Mouse (Mus musculus) MEL (cell line): ENCODE measurements at regions not wholly inside any gene's neighbourhood (a gene's known extent, or its start where the extent isn't known, plus 50 kb on each side); places are given as distances from the start of the nearest gene placed in this dataset.

ENCODE experiments used
- CTCF ChIP-seq, 3 experiments: IDR thresholded peaks in 2 of 3; conservative IDR thresholded peaks in 1 of 3; 2 replicates each; pipeline ENCODE4 v1.5.1; 2011 to 2012; ENCODE audit warnings: low read length in 3 of 3, low read depth in 2 of 3, mild to moderate bottlenecking in 2 of 3, improper control_type of control experiment in 1 of 3, inconsistent platforms in 1 of 3, mixed read lengths in 1 of 3, moderate library complexity in 1 of 3; ENCODE audit not compliant: control insufficient read depth in 1 of 3, insufficient read depth in 1 of 3, poor library complexity in 1 of 3, severe bottlenecking in 1 of 3
- GATA1 ChIP-seq: IDR thresholded peaks from 2 replicates; pipeline ENCODE4 v1.6.1; 2011; ENCODE audit warnings: low read depth, low read length, improper control_type of control experiment
- HCFC1 ChIP-seq: IDR thresholded peaks from 2 replicates; pipeline ENCODE4 v1.6.1; 2012; ENCODE audit warnings: low read depth, mild to moderate bottlenecking, inconsistent platforms, low read length, improper control_type of control experiment, moderate library complexity
- MYC ChIP-seq: IDR thresholded peaks from 2 replicates; pipeline ENCODE4 v1.6.1; 2011; ENCODE audit warnings: low read depth, mild to moderate bottlenecking, low read length, improper control_type of control experiment, moderate library complexity
- POLR2A ChIP-seq, 2 experiments: IDR thresholded peaks; 2 replicates each; pipeline ENCODE4 v1.6.1; 2011 to 2012; ENCODE audit warnings: low read length in 2 of 2, mild to moderate bottlenecking in 2 of 2, control low read depth in 1 of 2, improper control_type of control experiment in 1 of 2, low read depth in 1 of 2, moderate library complexity in 1 of 2; ENCODE audit not compliant: control insufficient read depth in 1 of 2, insufficient read depth in 1 of 2, poor library complexity in 1 of 2
- TBP ChIP-seq: IDR thresholded peaks from 2 replicates; pipeline ENCODE4 v1.8.0; 2011; ENCODE audit warnings: low read depth, low read length, improper control_type of control experiment
- USF2 ChIP-seq, 2 experiments: IDR thresholded peaks; 2 replicates each; pipeline ENCODE4 v1.6.1; 2011 to 2012; ENCODE audit warnings: improper control_type of control experiment in 2 of 2, low read length in 2 of 2, borderline replicate concordance in 1 of 2, inconsistent platforms in 1 of 2, low read depth in 1 of 2, mild to moderate bottlenecking in 1 of 2; ENCODE audit not compliant: insufficient read depth in 1 of 2

DNA sequence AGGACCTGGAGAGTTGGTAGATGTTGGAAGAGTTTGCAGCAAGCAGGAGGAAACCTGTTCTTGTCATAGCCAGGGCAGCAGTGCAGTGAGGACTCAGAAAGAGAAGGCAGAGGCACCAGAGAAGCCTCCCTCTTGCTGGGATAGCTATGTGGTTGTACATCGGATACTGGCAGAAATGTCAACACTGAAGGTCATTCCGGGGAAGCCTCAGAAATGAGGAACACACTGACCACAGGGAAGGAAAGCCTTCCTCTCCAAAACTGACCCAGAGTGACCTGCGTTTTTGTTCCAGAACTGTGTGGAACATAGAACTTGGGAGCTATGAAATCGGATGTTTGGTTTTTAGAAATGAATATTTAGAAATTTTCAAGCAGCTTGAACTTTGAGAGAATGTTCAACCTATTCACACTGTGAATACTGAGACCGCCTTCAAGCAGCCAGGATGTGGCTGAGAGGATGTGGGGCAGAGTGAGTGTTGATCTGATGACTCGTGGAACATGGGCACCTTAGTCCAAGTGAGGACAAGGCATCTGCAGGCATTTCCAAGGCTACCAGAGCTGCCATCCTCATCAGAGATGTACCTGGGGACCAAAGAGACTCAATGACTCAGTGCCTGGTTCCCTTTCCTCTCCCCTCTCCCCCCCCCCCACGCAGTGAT, 85.3 kb upstream of the S1pr3 start:
- no peak for TF ChIP-seq POLR2A (IDR thresholded peaks at IDR 0.05; ENCODE audit: control insufficient read depth in 1 of 2, insufficient read depth in 1 of 2, low read depth in 1 of 2, low read length in 2 of 2, poor library complexity in 1 of 2)
- no peak for TF ChIP-seq TBP
- no peak for TF ChIP-seq CTCF (IDR thresholded peaks at IDR 0.05 in 2 of 3, conservative IDR thresholded peaks at IDR 0.05 in 1 of 3; ENCODE audit: control insufficient read depth in 1 of 3, insufficient read depth in 1 of 3, low read depth in 2 of 3, low read length in 3 of 3, poor library complexity in 1 of 3, severe bottlenecking in 1 of 3)
- no peak for TF ChIP-seq GATA1
- no peak for TF ChIP-seq HCFC1
- TF ChIP-seq MYC = no peak
- TF ChIP-seq USF2 (IDR thresholded peaks at IDR 0.05; ENCODE audit: borderline replicate concordance in 1 of 2, insufficient read depth in 1 of 2, low read depth in 1 of 2, low read length in 2 of 2) = no peak
